Mouse (Mus musculus): Measurements from ENCODE around the gene Tmem14c. TPM values are rescaled to one million over a fixed set of nuclear protein-coding genes. Genes with fewer than 3 reads are reported as not detected.
"Not testable (repeated sequence)": the region's sequence is repeated elsewhere in the genome, so short reads cannot be mapped to it uniquely, and the experiment has no call there.

Gene Tmem14c
- total and polyA plus RNA-seq, 3 experiments, result 136 to 179 (median 165) TPM

- H3K9ac ChIP-seq (ENCODE audit: low read depth, low read length); H3K4me1 ChIP-seq (ENCODE audit: control insufficient read depth, insufficient read depth, low read length); H3K4me3 ChIP-seq; DNase-seq; H3K36me3 ChIP-seq (ENCODE audit: control insufficient read depth, insufficient read depth, low read length); H3K79me2 ChIP-seq (replicated peaks; ENCODE audit: control insufficient read depth, insufficient read depth, low read length); intact Hi-C loops (cut with DNase I); H3K27ac ChIP-seq; H3K27me3 ChIP-seq (ENCODE audit: control insufficient read depth, insufficient read depth, low read length): not testable (repeated sequence)
- TF ChIP-seq CTCF (IDR thresholded peaks at IDR 0.05), result peak; percentile 23; the same call in 1 of the 2 replicates
- 64% methylated on average over 4 of the region's 4 CpGs for WGBS
Measured at GRCm38 (mm10) chr13:40987608-40988303, 28.3 kb upstream of the Tmem14c start.

GRCm38 (mm10) chr13:40988418-40988817 is 27.7 kb upstream of the Tmem14c start:
- no peak overlapping the region for H3K27ac ChIP-seq
- H3K4me3 ChIP-seq, result no peak overlapping the region
- no peaks in the 10 kb centered on the region for H3K36me3 ChIP-seq (ENCODE audit: control insufficient read depth, insufficient read depth, low read length)
- no peak for DNase-seq
- H3K9ac ChIP-seq (ENCODE audit: low read depth, low read length), result no peak overlapping the region
- no peak for TF ChIP-seq EP300 (IDR thresholded peaks at IDR 0.05; ENCODE audit: insufficient read depth, low read depth, low read length)
- TF ChIP-seq POLR2A (IDR thresholded peaks at IDR 0.05; ENCODE audit: insufficient read depth, low read depth, low read length), result no peak
- TF ChIP-seq CTCF (IDR thresholded peaks at IDR 0.05), result no peak
- intact Hi-C loops (cut with DNase I), result no loop called here
- 22% methylated on average over 2 of the region's 2 CpGs for WGBS
- H3K27me3 ChIP-seq (ENCODE audit: control insufficient read depth, insufficient read depth, low read length), result no peaks in the 10 kb centered on the region
- H3K79me2 ChIP-seq (replicated peaks; ENCODE audit: control insufficient read depth, insufficient read depth, low read length), result no peaks in the 10 kb centered on the region
- H3K4me1 ChIP-seq (ENCODE audit: control insufficient read depth, insufficient read depth, low read length), result no peaks in the 10 kb centered on the region

GRCm38 (mm10) chr13:40994487-40995263 is 21.4 kb upstream of the Tmem14c start:
- TF ChIP-seq EP300 (IDR thresholded peaks at IDR 0.05; ENCODE audit: insufficient read depth, low read depth, low read length) (no peak), CTCF (IDR thresholded peaks at IDR 0.05) (no peak), POLR2A (IDR thresholded peaks at IDR 0.05; ENCODE audit: insufficient read depth, low read depth, low read length) (no peak)
- H3K9ac ChIP-seq (ENCODE audit: low read depth, low read length), result no peak overlapping the region
- DNase-seq, result no peak
- H3K27ac ChIP-seq, result no peak overlapping the region
- 19% methylated on average over 8 of the region's 8 CpGs for WGBS
- H3K4me1 ChIP-seq (ENCODE audit: control insufficient read depth, insufficient read depth, low read length), result no peaks in the 10 kb centered on the region
- no peaks in the 10 kb centered on the region for H3K79me2 ChIP-seq (replicated peaks; ENCODE audit: control insufficient read depth, insufficient read depth, low read length)
- H3K27me3 ChIP-seq (ENCODE audit: control insufficient read depth, insufficient read depth, low read length), result no peaks in the 10 kb centered on the region
- no peak overlapping the region for H3K4me3 ChIP-seq
- H3K36me3 ChIP-seq (ENCODE audit: control insufficient read depth, insufficient read depth, low read length), result no peaks in the 10 kb centered on the region
- intact Hi-C loops (cut with DNase I), result no loop called here

- H3K27ac ChIP-seq; H3K36me3 ChIP-seq (ENCODE audit: control insufficient read depth, insufficient read depth, low read length); H3K27me3 ChIP-seq (ENCODE audit: control insufficient read depth, insufficient read depth, low read length); H3K4me3 ChIP-seq; intact Hi-C loops (cut with DNase I); H3K4me1 ChIP-seq (ENCODE audit: control insufficient read depth, insufficient read depth, low read length); H3K79me2 ChIP-seq (replicated peaks; ENCODE audit: control insufficient read depth, insufficient read depth, low read length); DNase-seq; H3K9ac ChIP-seq (ENCODE audit: low read depth, low read length): not testable (repeated sequence)
- 92% methylated on average over 5 of the region's 5 CpGs for WGBS
Measured at GRCm38 (mm10) chr13:40998537-40998936, 17.6 kb upstream of the Tmem14c start.

- WGBS, result under 1% methylated on average over 25 of the region's 25 CpGs
- peak overlapping the region; percentile 64 for H3K9ac ChIP-seq (ENCODE audit: low read depth, low read length)
- H3K36me3 ChIP-seq (ENCODE audit: control insufficient read depth, insufficient read depth, low read length), result no peaks in the 10 kb centered on the region
- TF ChIP-seq CTCF (IDR thresholded peaks at IDR 0.05) (peak; percentile 60), EP300 (IDR thresholded peaks at IDR 0.05; ENCODE audit: insufficient read depth, low read depth, low read length) (no peak), POLR2A (IDR thresholded peaks at IDR 0.05; ENCODE audit: insufficient read depth, low read depth, low read length) (no peak; the same call in 1 of the 2 replicates)
- H3K79me2 ChIP-seq (replicated peaks; ENCODE audit: control insufficient read depth, insufficient read depth, low read length), result 0 out of 2 replicates have a peak, but pooled peaks cover 1% of the 10 kb centered on the region
- intact Hi-C loops (cut with DNase I), result no loop called here
- peak overlapping the region; percentile 92 for H3K4me3 ChIP-seq
- peak overlapping the region; percentile 99 for H3K27ac ChIP-seq
- peaks cover 4% of the 10 kb centered on the region for H3K4me1 ChIP-seq (ENCODE audit: control insufficient read depth, insufficient read depth, low read length)
- H3K27me3 ChIP-seq (ENCODE audit: control insufficient read depth, insufficient read depth, low read length), result no peaks in the 10 kb centered on the region
- peak; percentile 46 to 66 for DNase-seq
Measured at GRCm38 (mm10) chr13:41000140-41000925, 15.8 kb upstream of the Tmem14c start.
